8 mouse cellular contexts compared by ENCODE assay signal in the genomic region with DNA sequence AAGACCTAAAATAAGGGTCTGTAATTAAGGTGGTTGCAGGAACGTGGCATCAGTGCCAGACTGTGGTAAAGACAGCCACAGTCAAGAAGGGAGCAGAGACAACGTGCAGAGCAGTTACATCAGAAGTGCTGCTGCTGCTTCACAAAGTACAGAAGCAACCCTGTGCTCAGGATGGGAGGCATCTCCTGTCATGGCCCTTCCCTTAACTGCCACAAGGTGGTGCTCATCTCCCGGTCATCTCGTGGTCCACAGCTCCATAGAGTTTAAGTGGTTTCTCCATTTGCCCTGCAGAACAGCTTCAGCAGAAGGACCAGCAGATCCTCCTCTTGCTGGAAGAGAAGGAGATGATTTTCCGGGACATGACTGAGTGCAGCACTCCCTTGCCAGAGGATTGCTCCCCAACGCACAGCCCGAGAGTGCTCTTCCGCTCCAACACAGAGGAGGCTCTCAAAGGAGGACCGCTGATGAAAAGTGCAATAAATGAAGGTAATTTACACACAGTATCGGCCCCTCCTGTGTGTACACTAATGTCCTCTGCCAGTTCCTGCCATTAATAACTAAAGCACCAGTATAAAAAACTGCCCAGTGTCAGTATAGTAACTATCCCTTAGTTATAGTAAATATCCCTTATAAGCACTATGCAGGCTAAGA.
DNase-seq lines count a peak whose midpoint lies in the region; ATAC-seq and TF ChIP-seq lines count a peak whose summit lies in the region.

No protein-coding gene starts in this region.

- H3K4me3 ChIP-seq in forebrain, postnatal 0 days (ENCODE audit: low read depth, low read length), result no peak overlapping the region
- H3K4me3 ChIP-seq in hindbrain, embryonic 11.5 days (ENCODE audit: low read depth, low read length), result no peak overlapping the region
- no peak overlapping the region for H3K4me3 ChIP-seq in lung, postnatal 0 days (ENCODE audit: low read depth, low read length)

- no peak overlapping the region for H3K9ac ChIP-seq in forebrain, postnatal 0 days
- H3K9ac ChIP-seq in hindbrain, embryonic 11.5 days (ENCODE audit: low read depth, low read length), result no peak overlapping the region
- no peak overlapping the region for H3K9ac ChIP-seq in lung, postnatal 0 days (replicated peaks; ENCODE audit: low read depth)

- H3K4me2 ChIP-seq in forebrain, postnatal 0 days (ENCODE audit: low read depth), result no peak overlapping the region
- no peak overlapping the region for H3K4me2 ChIP-seq in hindbrain, embryonic 11.5 days (replicated peaks; ENCODE audit: low read depth, low read length)
- H3K4me2 ChIP-seq in lung, postnatal 0 days (replicated peaks; ENCODE audit: low read depth, low read length), result no peak overlapping the region

- no peak for TF ChIP-seq EP300 in lung, postnatal 0 days (IDR thresholded peaks at IDR 0.05)

- H3K4me1 ChIP-seq in forebrain, postnatal 0 days (ENCODE audit: insufficient read depth), result no peaks in the 10 kb centered on the region
- no peaks in the 10 kb centered on the region for H3K4me1 ChIP-seq in hindbrain, embryonic 11.5 days (replicated peaks; ENCODE audit: control insufficient read depth, insufficient read depth, low read length)
- H3K4me1 ChIP-seq in lung, postnatal 0 days (ENCODE audit: insufficient read depth, low read depth, low read length), result no peaks in the 10 kb centered on the region

- H3K27ac ChIP-seq in forebrain, postnatal 0 days (ENCODE audit: low read depth, low read length), result no peak overlapping the region
- H3K27ac ChIP-seq in hindbrain, embryonic 11.5 days (ENCODE audit: low read depth, low read length), result no peak overlapping the region
- no peak overlapping the region for H3K27ac ChIP-seq in lung, postnatal 0 days (ENCODE audit: low read length)

- 0 out of 2 replicates have a peak, but pooled peaks cover 5% of the 10 kb centered on the region for H3K36me3 ChIP-seq in forebrain, postnatal 0 days (ENCODE audit: insufficient read depth)
- no peaks in the 10 kb centered on the region for H3K36me3 ChIP-seq in hindbrain, embryonic 11.5 days (ENCODE audit: control insufficient read depth, insufficient read depth, low read length)
- peaks cover 44% of the 10 kb centered on the region for H3K36me3 ChIP-seq in lung, postnatal 0 days (ENCODE audit: insufficient read depth, low read length)

- peak; percentile 94 for TF ChIP-seq CTCF in forebrain, postnatal 0 days (IDR thresholded peaks at IDR 0.05; ENCODE audit: low read depth)
- peak; percentile 94 for TF ChIP-seq CTCF in lung, postnatal 0 days (IDR thresholded peaks at IDR 0.05)

- peak; percentile 89 for ATAC-seq in forebrain, postnatal 0 days
- ATAC-seq in hindbrain, embryonic 11.5 days (ENCODE audit: low FRiP score), result peak; percentile 80
- ATAC-seq in lung, postnatal 0 days, result peak; percentile 73

- H3K27me3 ChIP-seq in forebrain, postnatal 0 days (ENCODE audit: insufficient read depth, low read length), result no peaks in the 10 kb centered on the region
- H3K27me3 ChIP-seq in hindbrain, embryonic 11.5 days (ENCODE audit: control insufficient read depth, insufficient read depth, low read length), result no peaks in the 10 kb centered on the region
- no peaks in the 10 kb centered on the region for H3K27me3 ChIP-seq in lung, postnatal 0 days (replicated peaks; ENCODE audit: insufficient read depth, low read length)

- peak; percentile 23 for DNase-seq in MEL-GATA-1-ER (ENCODE audit: extremely low read depth, low read depth)
- DNase-seq in cerebellum, adult 18-20 months, result peak; percentile 49 to 54
- DNase-seq in forebrain, postnatal 0 days, result peak; percentile 82
- DNase-seq in hindbrain, embryonic 11.5 days (ENCODE audit: low spot score), result peak; percentile 77
- DNase-seq in layer of hippocampus, adult 9-10 months (ENCODE audit: low spot score), result peak; percentile 49
- DNase-seq in lung, postnatal 0 days (ENCODE audit: low spot score), result peak; percentile 82
- DNase-seq in retina, adult 2 months (ENCODE audit: low read depth, low spot score), result peak; percentile 37
- DNase-seq in thymus, postnatal 36 days, result peak; percentile 59 to 62

- 55% methylated on average over 10 of the region's 10 CpGs for WGBS in forebrain, postnatal 0 days
- WGBS in hindbrain, embryonic 11.5 days, result 57% methylated on average over 10 of the region's 10 CpGs
- WGBS in lung, postnatal 0 days, result 52% methylated on average over 10 of the region's 10 CpGs

- no peaks in the 10 kb centered on the region for H3K9me3 ChIP-seq in forebrain, postnatal 0 days (ENCODE audit: low read length)
- H3K9me3 ChIP-seq in hindbrain, embryonic 11.5 days (ENCODE audit: control insufficient read depth, low read length), result no peaks in the 10 kb centered on the region
- H3K9me3 ChIP-seq in lung, postnatal 0 days (ENCODE audit: low read length), result no peaks in the 10 kb centered on the region

Comparison
In these comparisons a context has a peak if more than half of its experiments do, and no peak if none do; other contexts are left out.
1. DNase-seq: peak in every context shown above with its lines; median percentile 82 in forebrain, postnatal 0 days; 82 in lung, postnatal 0 days; 77 in hindbrain, embryonic 11.5 days; 60 in thymus, postnatal 36 days; 52 in cerebellum, adult 18-20 months; 49 in layer of hippocampus, adult 9-10 months; 37 in retina, adult 2 months; 23 in MEL-GATA-1-ER.